Mouse (Mus musculus) G1E (cell line): ENCODE results near the gene Ncapd2.

Experiments used
- CTCF ChIP-seq: IDR thresholded peaks from 2 replicates; pipeline ENCODE4 v1.5.1; 2012; ENCODE audit warnings: low read depth, low read length, inconsistent platforms, mixed read lengths
- GATA1 ChIP-seq: IDR thresholded peaks from 2 replicates; pipeline ENCODE4 v1.6.1; 2012; ENCODE audit warnings: borderline replicate concordance, low read length, inconsistent platforms, mixed read lengths
- GATA2 ChIP-seq: IDR thresholded peaks from 2 replicates; pipeline ENCODE4 v1.6.1; 2012; ENCODE audit warnings: low read depth, low read length, inconsistent platforms, borderline replicate concordance
- POLR2AphosphoS5 ChIP-seq: IDR thresholded peaks from 2 replicates; pipeline ENCODE4 v1.6.1; 2012; ENCODE audit warnings: low read depth, low read length, inconsistent platforms; ENCODE audit not compliant: insufficient replicate concordance
- TAL1 ChIP-seq: conservative IDR thresholded peaks from 2 replicates; pipeline ENCODE4 v1.6.1; 2012; ENCODE audit warnings: low read depth, low read length, inconsistent platforms, mixed read lengths

DNA sequence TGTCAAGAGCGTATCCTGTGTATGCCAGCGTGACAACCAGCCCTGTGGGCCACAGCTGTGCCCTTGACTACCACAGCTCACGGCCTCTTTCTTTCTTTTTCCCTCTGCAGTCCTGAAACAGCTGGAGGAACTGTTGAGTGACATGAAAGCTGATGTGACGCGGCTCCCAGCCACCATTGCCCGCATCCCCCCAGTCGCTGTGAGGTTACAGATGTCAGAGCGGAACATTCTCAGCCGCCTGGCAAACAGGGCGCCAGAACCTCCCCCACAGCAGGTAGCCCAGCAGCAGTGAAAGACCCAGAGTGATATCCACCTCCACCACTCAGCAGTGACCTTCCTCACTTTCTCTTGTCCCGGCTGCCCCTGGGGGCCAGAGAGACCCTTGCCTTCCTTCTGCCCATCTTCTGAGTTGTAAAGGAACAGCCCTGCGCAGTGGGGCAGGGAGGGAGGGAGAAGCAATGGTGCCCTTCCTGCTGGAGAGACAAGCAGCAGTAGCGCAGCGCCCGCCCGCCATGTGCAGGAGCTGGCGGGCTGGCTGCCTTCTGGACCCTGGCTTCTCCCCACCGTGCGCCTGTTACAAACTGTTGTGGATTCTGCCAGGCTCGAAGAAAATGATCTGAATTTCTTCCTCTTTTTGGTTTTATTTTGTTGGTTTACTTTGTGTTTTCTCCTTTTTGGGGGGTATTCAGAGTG lies 61.6 kb downstream of the Ncapd2 start:
- TF ChIP-seq CTCF (no peak), GATA1 (no peak), POLR2AphosphoS5 (no peak), TAL1 (no peak), GATA2 (no peak)
